In genomic region chr19:56278366-56278765, GRCm38 (mm10) we compare ENCODE assay signal across 34 mouse cellular contexts. TPM values are rescaled to one million over a fixed set of nuclear protein-coding genes. Genes with fewer than 3 reads are reported as not detected.
"Had no signal": no experiment of that assay in that cellular context is flagged by ENCODE, and none has a peak within 500 bp of the region (broad histone marks: within the 10 kb centered on the region; RNA-seq: fewer than 3 reads in every experiment).

No protein-coding gene starts in this region.

- H3K9me3 ChIP-seq: heart, embryonic 13.5 days; heart, embryonic 15.5 days; hindbrain, embryonic 13.5 days; hindbrain, embryonic 15.5 days; kidney, embryonic 15.5 days; limb, embryonic 13.5 days had no signal

- H3K4me1 ChIP-seq: heart, embryonic 15.5 days; hindbrain, embryonic 13.5 days; hindbrain, embryonic 15.5 days; limb, embryonic 13.5 days had no signal

- H3K9ac ChIP-seq: forebrain, postnatal 0 days; heart, embryonic 13.5 days; heart, embryonic 15.5 days; hindbrain, embryonic 13.5 days; hindbrain, embryonic 15.5 days; kidney, embryonic 15.5 days; limb, embryonic 13.5 days had no signal

- H3K27me3 ChIP-seq: heart, embryonic 15.5 days; hindbrain, embryonic 15.5 days; kidney, embryonic 15.5 days had no signal

- DNase-seq: forebrain, postnatal 0 days; gastrocnemius, postnatal 14 days; gastrocnemius, postnatal 36 days; heart, adult 11 months; heart, adult 2 months; heart, postnatal 14 days; heart, postnatal 36 days; kidney, adult 11 months; kidney, adult 2 months; kidney, adult 9 months; kidney, postnatal 14 days; kidney, postnatal 36 days; layer of hippocampus, adult 9-11 months; layer of hippocampus, postnatal 36 days; left cerebral cortex, postnatal 4 days had no signal

- H3K4me3 ChIP-seq: heart, adult 2 months; heart, embryonic 13.5 days; heart, embryonic 15.5 days; hindbrain, embryonic 13.5 days; hindbrain, embryonic 15.5 days; kidney, embryonic 15.5 days; limb, embryonic 13.5 days had no signal

- H3K36me3 ChIP-seq: heart, embryonic 13.5 days; heart, embryonic 15.5 days; hindbrain, embryonic 13.5 days; hindbrain, embryonic 15.5 days; kidney, embryonic 15.5 days; limb, embryonic 13.5 days had no signal

- H3K27ac ChIP-seq: heart, adult 2 months; heart, embryonic 13.5 days; heart, embryonic 15.5 days; hindbrain, embryonic 13.5 days; hindbrain, embryonic 15.5 days; hindbrain, postnatal 0 days; kidney, embryonic 15.5 days; kidney, postnatal 0 days; limb, embryonic 13.5 days had no signal

- ATAC-seq: forebrain, postnatal 0 days; hindbrain, postnatal 0 days had no signal

- H3K4me2 ChIP-seq: heart, embryonic 11.5 days; heart, embryonic 13.5 days; heart, embryonic 15.5 days; hindbrain, embryonic 13.5 days; hindbrain, embryonic 15.5 days; kidney, embryonic 15.5 days; limb, embryonic 13.5 days had no signal

RNA-seq across cellular contexts. Expression of gene Habp2, which starts 8.6 kb away (rescaled TPM):
- total RNA-seq: forebrain, postnatal 0 days; gastrocnemius, adult 18-20 months; gastrocnemius, postnatal 14 days; gastrocnemius, postnatal 36 days; heart, adult 2 months; heart, postnatal 14 days; heart, postnatal 36 days; hematopoietic stem cell, adult 5-6 weeks; hindbrain, postnatal 0 days; layer of hippocampus, adult 18-20 months; layer of hippocampus, adult 8-10 months; layer of hippocampus, postnatal 14 days; layer of hippocampus, postnatal 36 days; left cerebral cortex, adult 18-20 months; left cerebral cortex, adult 8-10 months; left cerebral cortex, postnatal 10 days; left cerebral cortex, postnatal 25 days; left cerebral cortex, postnatal 4 days had no signal
- polyA plus RNA-seq: forebrain, postnatal 0 days; heart, adult 2 months; hindbrain, embryonic 11.5 days; hindbrain, embryonic 13.5 days; hindbrain, postnatal 0 days had no signal
